Mouse (Mus musculus) cortical plate, adult 2 months (tissue): ENCODE data around the gene Slc2a4. TPM values are rescaled to one million over a fixed set of nuclear protein-coding genes. Genes with fewer than 3 reads are reported as not detected.

Experiments
- H3K27ac ChIP-seq: fragments of 200-500 bp; 2 replicates; pipeline ENCODE4 v1.5.1; 2012; ENCODE audit warnings: low read length, control low read depth, inconsistent platforms; ENCODE audit not compliant: insufficient read depth
- H3K4me1 ChIP-seq: fragments of 200-500 bp; 2 replicates; pipeline ENCODE4 v1.6.1; 2011; ENCODE audit warnings: low read length; ENCODE audit not compliant: control insufficient read depth, insufficient read depth
- H3K4me3 ChIP-seq: fragments of 200-500 bp; 2 replicates; pipeline ENCODE4 v1.5.1; 2011; ENCODE audit warnings: mild to moderate bottlenecking, low read length, control low read depth; ENCODE audit not compliant: insufficient read depth
- CTCF ChIP-seq: fragments of 200-500 bp; IDR thresholded peaks from 2 replicates; pipeline ENCODE4 v1.5.1; 2011; ENCODE audit warnings: mild to moderate bottlenecking, control low read depth, low read length; ENCODE audit not compliant: insufficient read depth; ENCODE audit errors: extremely low read depth
- POLR2A ChIP-seq: fragments of 200-500 bp; IDR thresholded peaks from 2 replicates; pipeline ENCODE4 v1.6.1; 2011; ENCODE audit warnings: mild to moderate bottlenecking, low read length, control low read depth; ENCODE audit not compliant: insufficient read depth; ENCODE audit errors: extremely low read depth
- polyA plus RNA-seq: library from polyadenylated mRNA; depleted of rRNA; stranded (reverse); fragments of >200 nt; gene quantifications from 2 replicates; pipeline ENCODE4 v1.2.3, GENCODE M21; 2012

Slc2a4 gene
- polyA plus RNA-seq, 1 experiment: 1.5 TPM

DNA sequence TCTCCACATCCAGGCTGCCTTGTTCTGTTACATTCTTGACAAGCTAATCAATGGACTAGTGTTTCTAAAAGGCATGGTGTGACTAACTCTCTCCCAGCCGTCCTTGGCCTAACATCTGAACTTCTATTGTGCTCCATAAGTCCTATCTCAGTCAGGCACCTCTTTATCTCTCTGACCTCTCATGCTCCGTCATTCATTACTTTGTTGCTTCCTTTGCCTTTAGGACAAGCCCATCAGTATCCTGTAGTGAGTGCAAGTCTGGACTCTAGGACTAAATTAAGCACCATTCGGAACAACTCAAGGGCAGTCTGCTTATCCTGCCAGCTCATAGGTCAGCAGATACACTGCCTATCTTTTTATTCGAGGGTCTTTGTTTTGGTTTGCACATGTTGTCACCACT lies 28.3 kb upstream of the Slc2a4 start:
- TF ChIP-seq CTCF (no peak), POLR2A (no peak)
- Histone ChIP-seq H3K4me3 (no peak overlapping the region), H3K27ac (no peak overlapping the region), H3K4me1 (no peaks in the 10 kb centered on the region)

DNA sequence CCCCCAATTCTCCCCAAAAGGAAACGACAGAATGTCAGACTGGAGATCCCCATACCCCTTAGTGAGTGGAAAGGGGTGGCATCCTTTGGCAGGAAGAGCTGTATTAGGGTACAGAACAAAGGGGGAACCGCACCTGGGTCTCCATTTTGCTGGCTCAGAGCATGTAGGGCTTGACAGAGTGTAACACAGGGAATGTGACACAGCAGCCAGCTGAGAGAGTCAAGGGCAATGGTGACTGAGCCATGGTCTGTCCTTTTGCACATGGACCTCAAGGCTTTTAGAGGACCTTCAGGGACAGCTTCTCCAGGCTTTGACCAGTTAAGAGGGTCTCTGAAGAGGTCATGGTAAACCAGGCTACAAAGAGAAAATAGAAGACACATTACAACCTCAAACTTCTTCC lies 26.9 kb upstream of the Slc2a4 start:
- no peaks in the 10 kb centered on the region for H3K4me1 ChIP-seq
- no peak overlapping the region for H3K27ac ChIP-seq
- TF ChIP-seq POLR2A (no peak), CTCF (no peak)
- H3K4me3 ChIP-seq: no peak overlapping the region

DNA sequence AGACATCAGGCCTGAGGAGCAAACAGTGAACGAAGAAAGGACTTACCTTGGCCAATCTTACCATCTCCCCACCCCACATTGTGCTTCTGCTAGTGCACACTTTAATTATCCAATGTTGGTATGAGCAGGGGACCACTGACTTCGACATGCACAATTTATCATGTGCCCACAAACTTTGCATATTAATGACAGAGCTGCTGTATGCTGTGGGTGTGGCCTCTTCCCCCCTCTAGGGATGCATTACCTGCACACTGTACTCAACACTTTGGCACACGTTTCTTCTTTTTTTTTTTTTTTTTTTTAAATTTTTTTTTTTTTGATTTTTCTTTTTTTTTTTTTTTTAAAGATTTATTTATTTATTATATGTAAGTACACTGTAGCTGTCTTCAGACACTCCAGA lies 22.8 kb upstream of the Slc2a4 start:
- H3K4me1 ChIP-seq: no peaks in the 10 kb centered on the region
- no peak overlapping the region for H3K4me3 ChIP-seq
- TF ChIP-seq CTCF: no peak
- no peak for TF ChIP-seq POLR2A
- H3K27ac ChIP-seq: no peak overlapping the region

DNA sequence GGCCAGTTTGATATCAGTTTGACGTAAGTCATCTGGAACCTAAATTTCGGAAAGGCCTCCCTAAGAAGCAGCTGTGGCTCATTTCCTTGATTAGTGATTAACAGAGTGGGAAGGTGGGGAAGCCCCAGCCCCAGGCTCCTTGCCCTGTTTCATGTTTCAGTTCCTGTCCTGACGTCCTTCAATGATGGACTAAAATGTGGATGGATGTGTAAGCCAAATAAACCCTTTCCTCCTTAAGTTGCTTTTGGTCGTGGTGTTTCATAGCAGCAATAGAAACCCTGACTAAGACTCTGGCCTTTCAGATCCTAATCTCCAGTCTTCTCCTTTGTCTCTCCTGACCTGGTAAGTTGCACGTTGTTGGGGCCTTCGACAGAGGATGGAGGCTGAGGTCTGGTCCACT lies 22.2 kb upstream of the Slc2a4 start:
- TF ChIP-seq POLR2A: no peak
- TF ChIP-seq CTCF: no peak
- Histone ChIP-seq H3K4me3 (no peak overlapping the region), H3K4me1 (no peaks in the 10 kb centered on the region), H3K27ac (no peak overlapping the region)

DNA sequence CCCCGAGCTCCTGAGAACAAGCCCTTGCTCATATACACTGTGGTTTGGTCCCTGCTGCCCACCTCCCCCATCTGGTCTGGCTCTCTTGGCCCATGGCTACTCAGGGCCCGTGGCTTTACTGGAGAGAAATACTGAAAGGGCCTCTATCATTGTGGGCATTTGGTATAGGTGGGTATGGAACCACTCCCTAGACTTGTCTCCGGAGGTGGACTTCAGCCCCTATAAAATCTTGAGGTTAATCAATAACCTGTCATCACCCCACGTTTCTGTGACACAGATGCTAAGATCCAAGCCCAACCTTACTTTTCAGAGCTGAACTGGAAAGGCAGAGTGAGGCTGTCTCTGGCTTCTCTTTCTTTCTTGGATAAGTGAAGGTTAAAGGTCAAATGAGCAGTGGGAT lies 20.8 kb upstream of the Slc2a4 start:
- TF ChIP-seq POLR2A (no peak), CTCF (no peak)
- H3K27ac ChIP-seq: no peak overlapping the region
- H3K4me1 ChIP-seq: no peaks in the 10 kb centered on the region
- no peak overlapping the region for H3K4me3 ChIP-seq

DNA sequence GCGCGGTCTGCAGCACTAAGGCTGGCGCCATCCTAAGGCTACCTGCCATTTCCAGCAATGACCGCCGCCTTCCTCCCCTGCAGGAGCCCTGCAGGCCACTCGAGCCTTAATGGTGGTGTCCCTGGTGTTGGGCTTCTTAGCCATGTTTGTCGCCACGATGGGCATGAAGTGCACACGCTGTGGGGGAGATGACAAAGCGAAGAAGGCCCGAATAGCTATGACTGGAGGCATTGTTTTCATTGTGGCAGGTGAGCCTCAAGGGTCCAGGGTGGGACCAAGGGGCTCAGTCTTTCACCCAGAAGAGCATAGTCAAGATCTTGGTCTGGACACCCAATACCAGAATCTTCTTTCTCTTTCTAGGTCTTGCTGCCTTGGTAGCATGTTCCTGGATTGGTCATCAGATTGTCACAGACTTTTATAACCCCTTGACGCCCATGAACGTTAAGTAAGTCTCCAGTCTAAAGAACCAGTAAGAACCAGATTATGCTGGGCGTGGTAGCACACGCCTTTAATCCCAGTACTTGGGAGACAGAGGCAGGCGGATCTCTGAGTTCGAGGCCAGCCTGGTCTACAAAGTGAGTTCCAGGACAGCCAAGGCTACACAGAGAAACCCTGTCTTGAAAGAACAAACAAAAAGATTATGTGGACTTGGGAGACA lies 19.0 kb upstream of the Slc2a4 start:
- no peak overlapping the region for H3K4me3 ChIP-seq
- TF ChIP-seq POLR2A (no peak), CTCF (no peak)
- no peak overlapping the region for H3K27ac ChIP-seq
- H3K4me1 ChIP-seq: no peaks in the 10 kb centered on the region

DNA sequence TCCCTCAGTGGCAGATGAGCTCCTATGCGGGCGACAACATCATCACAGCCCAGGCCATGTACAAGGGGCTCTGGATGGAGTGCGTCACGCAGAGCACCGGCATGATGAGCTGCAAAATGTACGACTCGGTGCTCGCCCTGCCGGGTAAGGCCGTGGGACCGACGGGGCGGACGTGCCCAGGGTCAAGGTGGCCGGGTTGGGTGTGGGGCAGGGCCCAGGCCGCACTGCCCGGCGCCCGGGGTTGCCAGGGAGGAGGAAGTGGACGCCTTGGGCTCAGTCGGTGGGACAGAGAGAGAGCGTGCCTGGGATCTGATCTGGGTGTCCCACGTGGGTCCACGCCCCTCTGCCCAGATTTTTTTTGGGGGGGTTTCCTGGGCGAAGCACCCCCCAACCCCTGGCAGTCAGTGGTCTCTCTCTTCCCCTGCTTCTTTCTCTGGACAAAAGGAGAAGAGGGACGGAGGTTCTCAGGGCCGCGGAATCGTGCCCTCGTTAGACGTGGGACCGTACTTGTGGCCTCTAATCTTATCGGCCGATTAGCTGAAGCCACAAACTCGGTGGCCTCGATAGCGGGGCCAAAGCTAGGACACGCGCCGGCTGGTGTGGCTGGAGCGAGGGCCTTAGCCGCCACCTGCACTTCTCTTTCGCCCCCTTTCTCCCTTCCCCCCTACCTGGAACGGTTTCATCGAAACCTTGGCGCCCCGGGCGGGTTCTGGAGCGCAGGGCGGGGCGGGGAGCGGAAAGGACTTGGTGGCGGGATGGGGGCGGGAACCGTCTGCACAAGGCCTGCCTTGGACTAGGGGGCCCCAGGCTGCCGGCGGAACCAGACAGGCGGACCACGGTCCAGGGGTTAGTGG lies 18.2 kb upstream of the Slc2a4 start:
- TF ChIP-seq POLR2A (no peak), CTCF (no peak)
- Histone ChIP-seq H3K4me1 (no peaks in the 10 kb centered on the region), H3K4me3 (no peak overlapping the region), H3K27ac (no peak overlapping the region)

DNA sequence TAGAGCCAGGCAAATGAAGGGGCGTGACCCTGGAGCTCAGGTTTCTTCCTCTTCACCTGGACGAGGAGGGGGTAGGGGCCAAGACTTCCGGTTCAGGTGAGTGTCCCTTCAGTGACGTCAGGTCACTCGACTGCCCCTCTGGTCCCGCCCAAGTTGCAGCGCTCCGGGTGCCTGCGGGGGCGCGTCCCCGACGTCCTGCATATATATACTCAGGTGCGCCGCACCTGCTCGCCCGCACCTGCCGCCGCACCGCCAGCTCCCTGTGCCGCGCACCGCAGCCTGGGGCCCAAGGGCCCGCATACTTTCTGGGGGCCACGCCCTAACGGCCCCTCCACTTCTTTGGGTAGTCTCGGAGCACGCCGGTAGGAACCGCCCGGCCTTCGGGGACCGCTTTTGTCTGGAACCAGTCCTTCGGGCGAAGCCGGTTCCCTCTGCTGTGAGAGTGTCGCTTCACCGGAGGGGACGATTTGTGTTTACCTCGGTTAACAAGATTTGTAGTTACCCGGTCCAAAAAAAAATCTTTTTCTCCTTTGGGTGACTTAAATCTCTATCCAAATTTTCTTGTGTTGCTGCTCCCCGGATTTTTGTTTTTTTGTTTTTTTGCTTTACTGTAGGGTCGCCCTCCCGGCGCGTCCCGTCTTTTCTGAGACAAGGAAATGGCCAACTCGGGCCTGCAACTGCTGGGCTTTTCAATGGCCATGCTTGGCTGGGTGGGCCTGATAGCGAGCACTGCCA lies 17.4 kb upstream of the Slc2a4 start:
- Histone ChIP-seq H3K4me1 (no peaks in the 10 kb centered on the region), H3K27ac (no peak overlapping the region), H3K4me3 (no peak overlapping the region)
- TF ChIP-seq CTCF (no peak), POLR2A (no peak)

DNA sequence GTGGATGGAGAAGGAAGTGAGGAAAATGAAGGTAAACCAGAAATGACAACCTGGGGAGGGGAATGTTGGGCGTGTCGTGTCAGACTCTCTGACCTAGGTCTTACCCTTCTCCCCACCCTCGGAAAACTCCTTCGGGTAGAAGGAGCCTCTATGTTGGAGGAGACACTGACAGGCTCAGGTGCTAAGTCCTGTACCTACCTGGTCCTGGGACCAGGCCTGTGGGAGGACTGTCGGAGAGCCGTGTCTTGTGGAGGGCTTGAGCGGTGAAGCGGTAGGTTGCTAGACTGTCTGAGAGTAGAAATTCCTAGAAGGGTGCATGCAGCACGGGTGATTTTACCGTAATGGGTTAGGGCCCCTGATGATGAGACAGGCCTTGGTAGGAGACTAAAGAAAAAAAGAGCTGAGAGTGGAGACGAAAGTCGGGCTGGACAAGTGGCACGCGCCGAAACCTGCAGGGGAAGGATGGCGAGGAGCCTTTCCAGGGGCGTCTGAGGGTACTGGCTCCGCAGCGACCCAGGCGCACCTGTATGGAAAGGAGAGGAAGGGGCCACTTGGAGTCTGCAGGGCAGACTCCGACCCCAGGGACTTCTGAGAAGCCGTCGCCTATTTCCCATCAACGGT lies 16.8 kb upstream of the Slc2a4 start, which contains the start of gene Cldn7:
Gene Cldn7, plus strand, starts transcription at position 130 of the 621 bp plus-strand sequence.
- Histone ChIP-seq H3K4me3 (no peak within 1 kb of the TSS), H3K4me1 (no peaks in the 10 kb centered on the region), H3K27ac (no peak within 1 kb of the TSS)
- TF ChIP-seq CTCF (no peak), POLR2A (no peak)

DNA sequence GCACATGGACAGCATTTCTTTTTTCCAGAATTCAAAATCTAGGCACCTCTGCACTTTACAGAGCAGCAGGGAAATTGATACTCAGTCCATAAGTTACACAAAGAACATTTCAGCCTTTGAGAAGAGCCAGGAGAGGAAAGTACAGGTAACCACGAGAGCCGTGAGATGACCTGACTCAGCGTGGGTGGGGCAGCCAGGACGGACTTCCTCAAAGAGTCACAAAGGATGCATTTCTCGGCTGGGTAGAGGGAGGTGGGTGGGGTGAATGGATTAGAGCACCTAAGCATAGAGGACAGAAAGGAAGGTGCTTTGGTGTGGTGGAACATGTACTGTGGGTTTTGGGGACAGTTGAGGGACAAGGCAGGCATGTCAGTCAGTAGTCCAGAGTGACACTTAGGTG lies 13.9 kb upstream of the Slc2a4 start:
- H3K27ac ChIP-seq: no peak overlapping the region
- no peak for TF ChIP-seq POLR2A
- no peak for TF ChIP-seq CTCF

More for the DNA sequence above, 13.9 kb upstream of the Slc2a4 start:
- H3K4me1 ChIP-seq: no peaks in the 10 kb centered on the region
- no peak overlapping the region for H3K4me3 ChIP-seq
